Mouse (Mus musculus) liver, adult 2 months (tissue): ENCODE measurements around the gene Ambra1.

Experiments used
- CTCF ChIP-seq: fragments of 200-500 bp; IDR thresholded peaks from 2 replicates; pipeline ENCODE4 v1.5.1; 2011; ENCODE audit warnings: low read depth, low read length, control low read depth
- POLR2A ChIP-seq: fragments of 200-500 bp; IDR thresholded peaks from 2 replicates; pipeline ENCODE4 v1.6.1; 2011; ENCODE audit warnings: low read length, control low read depth; ENCODE audit not compliant: insufficient read depth; ENCODE audit errors: extremely low read depth

- TF ChIP-seq CTCF = no peak
- no peak for TF ChIP-seq POLR2A
Observed at GRCm38 (mm10) chr2:91925442-91925841, 195.5 kb downstream of the Ambra1 start.
